Mouse (Mus musculus): Measurements from ENCODE around the gene Ptpre. TPM values are rescaled to one million over a fixed set of nuclear protein-coding genes. Genes with fewer than 3 reads are reported as not detected.

Gene Ptpre
- polyA plus RNA-seq, 1 experiment from 2014 or later, result 3.0 TPM

- no peak overlapping the region for H3K4me3 ChIP-seq (ENCODE audit: low read depth, low read length)
- no peak overlapping the region for H3K27ac ChIP-seq (ENCODE audit: low read length)
- no peak for ATAC-seq (ENCODE audit: low read depth)
- no peaks in the 10 kb centered on the region for H3K9me3 ChIP-seq (replicated peaks; ENCODE audit: control insufficient read depth, low read length)
- H3K4me1 ChIP-seq (ENCODE audit: control insufficient read depth, low read depth, low read length), result no peaks in the 10 kb centered on the region
- H3K36me3 ChIP-seq (ENCODE audit: control insufficient read depth, insufficient read depth), result no peaks in the 10 kb centered on the region
- H3K4me2 ChIP-seq (ENCODE audit: low read depth, low read length), result no peak overlapping the region
- no peak overlapping the region for H3K9ac ChIP-seq (ENCODE audit: low read depth, low read length)
- 53% methylated on average over 4 of the region's 4 CpGs for WGBS (ENCODE audit: insufficient replicate concordance)
- no peaks in the 10 kb centered on the region for H3K27me3 ChIP-seq (ENCODE audit: control insufficient read depth, insufficient read depth, low read depth, low read length)
Observed at GRCm38 (mm10) chr7:135508602-135509001, 28.7 kb upstream of the Ptpre start.

GRCm38 (mm10) chr7:135509272-135509671 lies 28.0 kb upstream of the Ptpre start:
- ATAC-seq (ENCODE audit: low read depth), result peak; percentile 39; the same call in 1 of the 2 replicates
- no peaks in the 10 kb centered on the region for H3K4me1 ChIP-seq (ENCODE audit: control insufficient read depth, low read depth, low read length)
- H3K27ac ChIP-seq (ENCODE audit: low read length), result no peak overlapping the region
- no peak overlapping the region for H3K9ac ChIP-seq (ENCODE audit: low read depth, low read length)
- WGBS (ENCODE audit: insufficient replicate concordance), result 68% methylated on average over 3 of the region's 3 CpGs
- no peaks in the 10 kb centered on the region for H3K27me3 ChIP-seq (ENCODE audit: control insufficient read depth, insufficient read depth, low read depth, low read length)
- no peaks in the 10 kb centered on the region for H3K36me3 ChIP-seq (ENCODE audit: control insufficient read depth, insufficient read depth)
- H3K4me3 ChIP-seq (ENCODE audit: low read depth, low read length), result no peak overlapping the region
- H3K4me2 ChIP-seq (ENCODE audit: low read depth, low read length), result no peak overlapping the region
- H3K9me3 ChIP-seq (replicated peaks; ENCODE audit: control insufficient read depth, low read length), result no peaks in the 10 kb centered on the region

- H3K36me3 ChIP-seq (ENCODE audit: control insufficient read depth, insufficient read depth), result no peaks in the 10 kb centered on the region
- H3K27ac ChIP-seq (ENCODE audit: low read length), result no peak overlapping the region
- H3K9ac ChIP-seq (ENCODE audit: low read depth, low read length), result no peak overlapping the region
- 56% methylated on average over 5 of the region's 5 CpGs for WGBS (ENCODE audit: insufficient replicate concordance)
- no peak overlapping the region for H3K4me3 ChIP-seq (ENCODE audit: low read depth, low read length)
- no peaks in the 10 kb centered on the region for H3K4me1 ChIP-seq (ENCODE audit: control insufficient read depth, low read depth, low read length)
- no peak for ATAC-seq (ENCODE audit: low read depth)
- no peak overlapping the region for H3K4me2 ChIP-seq (ENCODE audit: low read depth, low read length)
- no peaks in the 10 kb centered on the region for H3K9me3 ChIP-seq (replicated peaks; ENCODE audit: control insufficient read depth, low read length)
- no peaks in the 10 kb centered on the region for H3K27me3 ChIP-seq (ENCODE audit: control insufficient read depth, insufficient read depth, low read depth, low read length)
Observed at GRCm38 (mm10) chr7:135510431-135510830, 26.9 kb upstream of the Ptpre start.

GRCm38 (mm10) chr7:135511723-135512122 lies 25.6 kb upstream of the Ptpre start:
- ATAC-seq (ENCODE audit: low read depth), result no peak
- H3K9ac ChIP-seq (ENCODE audit: low read depth, low read length), result no peak overlapping the region
- WGBS (ENCODE audit: insufficient replicate concordance), result 45% methylated on average over 3 of the region's 3 CpGs
- H3K4me1 ChIP-seq (ENCODE audit: control insufficient read depth, low read depth, low read length), result no peaks in the 10 kb centered on the region
- H3K27me3 ChIP-seq (ENCODE audit: control insufficient read depth, insufficient read depth, low read depth, low read length), result no peaks in the 10 kb centered on the region
- no peak overlapping the region for H3K4me3 ChIP-seq (ENCODE audit: low read depth, low read length)
- H3K27ac ChIP-seq (ENCODE audit: low read length), result no peak overlapping the region
- H3K36me3 ChIP-seq (ENCODE audit: control insufficient read depth, insufficient read depth), result no peaks in the 10 kb centered on the region
- H3K4me2 ChIP-seq (ENCODE audit: low read depth, low read length), result no peak overlapping the region
- H3K9me3 ChIP-seq (replicated peaks; ENCODE audit: control insufficient read depth, low read length), result no peaks in the 10 kb centered on the region

- peaks cover 5% of the 10 kb centered on the region for H3K4me1 ChIP-seq (ENCODE audit: control insufficient read depth, low read depth, low read length)
- no peak overlapping the region for H3K4me2 ChIP-seq (ENCODE audit: low read depth, low read length)
- no peak for ATAC-seq (ENCODE audit: low read depth)
- WGBS (ENCODE audit: insufficient replicate concordance), result 19% methylated on average over 4 of the region's 4 CpGs
- H3K27ac ChIP-seq (ENCODE audit: low read length), result no peak overlapping the region
- H3K4me3 ChIP-seq (ENCODE audit: low read depth, low read length), result no peak overlapping the region
- H3K9ac ChIP-seq (ENCODE audit: low read depth, low read length), result no peak overlapping the region
- H3K9me3 ChIP-seq (replicated peaks; ENCODE audit: control insufficient read depth, low read length), result no peaks in the 10 kb centered on the region
- no peaks in the 10 kb centered on the region for H3K36me3 ChIP-seq (ENCODE audit: control insufficient read depth, insufficient read depth)
- H3K27me3 ChIP-seq (ENCODE audit: control insufficient read depth, insufficient read depth, low read depth, low read length), result no peaks in the 10 kb centered on the region
Observed at GRCm38 (mm10) chr7:135517191-135517590, 20.1 kb upstream of the Ptpre start.

- 17% methylated on average over 5 of the region's 5 CpGs for WGBS (ENCODE audit: insufficient replicate concordance)
- no peak for ATAC-seq (ENCODE audit: low read depth)
- H3K4me1 ChIP-seq (ENCODE audit: control insufficient read depth, low read depth, low read length), result peaks cover 5% of the 10 kb centered on the region
Observed at GRCm38 (mm10) chr7:135520241-135520640, 17.0 kb upstream of the Ptpre start.

GRCm38 (mm10) chr7:135521755-135522512 lies 15.3 kb upstream of the Ptpre start:
- 44% methylated on average over 15 of the region's 15 CpGs for WGBS (ENCODE audit: insufficient replicate concordance)

More at GRCm38 (mm10) chr7:135520241-135520640, 17.0 kb upstream of the Ptpre start:
- H3K27me3 ChIP-seq (ENCODE audit: control insufficient read depth, insufficient read depth, low read depth, low read length), result no peaks in the 10 kb centered on the region
- no peak overlapping the region for H3K27ac ChIP-seq (ENCODE audit: low read length)
- no peak overlapping the region for H3K9ac ChIP-seq (ENCODE audit: low read depth, low read length)
- H3K4me3 ChIP-seq (ENCODE audit: low read depth, low read length), result no peak overlapping the region
- H3K9me3 ChIP-seq (replicated peaks; ENCODE audit: control insufficient read depth, low read length), result no peaks in the 10 kb centered on the region
- H3K4me2 ChIP-seq (ENCODE audit: low read depth, low read length), result no peak overlapping the region
- H3K36me3 ChIP-seq (ENCODE audit: control insufficient read depth, insufficient read depth), result no peaks in the 10 kb centered on the region

GRCm38 (mm10) chr7:135523981-135524380 lies 13.3 kb upstream of the Ptpre start:
- no peak overlapping the region for H3K4me2 ChIP-seq (ENCODE audit: low read depth, low read length)
- no peaks in the 10 kb centered on the region for H3K9me3 ChIP-seq (replicated peaks; ENCODE audit: control insufficient read depth, low read length)
- no peaks in the 10 kb centered on the region for H3K27me3 ChIP-seq (ENCODE audit: control insufficient read depth, insufficient read depth, low read depth, low read length)
- no peak overlapping the region for H3K9ac ChIP-seq (ENCODE audit: low read depth, low read length)
- H3K27ac ChIP-seq (ENCODE audit: low read length), result no peak overlapping the region
- H3K4me3 ChIP-seq (ENCODE audit: low read depth, low read length), result no peak overlapping the region
- no peak for ATAC-seq (ENCODE audit: low read depth)
- whole genome bisulfite sequencing (ENCODE audit: insufficient replicate concordance), result 23% methylated on average over 4 of the region's 4 CpGs
- peaks cover 5% of the 10 kb centered on the region for H3K4me1 ChIP-seq (ENCODE audit: control insufficient read depth, low read depth, low read length)
- no peaks in the 10 kb centered on the region for H3K36me3 ChIP-seq (ENCODE audit: control insufficient read depth, insufficient read depth)

More at GRCm38 (mm10) chr7:135521755-135522512, 15.3 kb upstream of the Ptpre start:
- H3K27me3 ChIP-seq (ENCODE audit: control insufficient read depth, insufficient read depth, low read depth, low read length), result no peaks in the 10 kb centered on the region
- no peak overlapping the region for H3K27ac ChIP-seq (ENCODE audit: low read length)
- H3K4me1 ChIP-seq (ENCODE audit: control insufficient read depth, low read depth, low read length), result peaks cover 5% of the 10 kb centered on the region
- peak; percentile 82 for ATAC-seq (ENCODE audit: low read depth)
- no peaks in the 10 kb centered on the region for H3K9me3 ChIP-seq (replicated peaks; ENCODE audit: control insufficient read depth, low read length)
- no peak overlapping the region; the same call in 1 of the 2 replicates for H3K4me2 ChIP-seq (ENCODE audit: low read depth, low read length)
- H3K36me3 ChIP-seq (ENCODE audit: control insufficient read depth, insufficient read depth), result no peaks in the 10 kb centered on the region
- no peak overlapping the region for H3K4me3 ChIP-seq (ENCODE audit: low read depth, low read length)
- H3K9ac ChIP-seq (ENCODE audit: low read depth, low read length), result no peak overlapping the region

GRCm38 (mm10) chr7:135524424-135524967 lies 12.8 kb upstream of the Ptpre start:
- Histone ChIP-seq H3K4me1 (ENCODE audit: control insufficient read depth, low read depth, low read length) (peaks cover 5% of the 10 kb centered on the region), H3K9ac (ENCODE audit: low read depth, low read length) (no peak overlapping the region), H3K27me3 (ENCODE audit: control insufficient read depth, insufficient read depth, low read depth, low read length) (no peaks in the 10 kb centered on the region), H3K4me2 (ENCODE audit: low read depth, low read length) (no peak overlapping the region), H3K27ac (ENCODE audit: low read length) (no peak overlapping the region), H3K4me3 (ENCODE audit: low read depth, low read length) (no peak overlapping the region), H3K36me3 (ENCODE audit: control insufficient read depth, insufficient read depth) (no peaks in the 10 kb centered on the region), H3K9me3 (replicated peaks; ENCODE audit: control insufficient read depth, low read length) (no peaks in the 10 kb centered on the region)
- WGBS (ENCODE audit: insufficient replicate concordance), result 70% methylated on average over 6 of the region's 6 CpGs
- ATAC-seq (ENCODE audit: low read depth), result no peak

Measured in liver, embryonic 16.5 days (tissue).